Mouse (Mus musculus): ENCODE data around the gene Pygm. TPM values are rescaled to one million over a fixed set of nuclear protein-coding genes. Genes with fewer than 3 reads are reported as not detected.
A peak's percentile ranks its signal among the peaks of the same experiment; 100 is the strongest.

Gene Pygm
- polyA plus RNA-seq, 1 experiment from 2014 or later: 6.8 TPM

DNA sequence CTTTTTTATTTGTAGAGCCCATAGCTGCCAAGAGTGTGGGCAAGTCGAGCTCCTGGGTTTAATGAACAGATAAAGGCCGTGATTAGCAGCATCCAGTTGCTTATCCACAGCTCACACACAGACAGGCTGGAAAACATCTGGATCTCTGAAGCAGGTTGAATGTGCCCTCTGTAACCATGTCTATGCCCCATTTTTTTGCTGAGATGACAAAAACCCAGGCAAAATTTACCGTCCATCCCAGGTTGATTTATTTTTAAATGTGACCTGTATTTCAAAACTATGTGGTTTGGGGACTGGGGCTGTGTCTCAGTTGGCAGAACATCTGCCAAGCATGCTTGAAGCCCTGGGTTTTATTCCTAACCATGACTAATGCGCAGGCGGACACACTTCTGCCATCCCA, 25.0 kb downstream of the Pygm start:
- H3K9me3 ChIP-seq (ENCODE audit: control insufficient read depth, low read length): no peaks in the 10 kb centered on the region
- no peaks in the 10 kb centered on the region for H3K27me3 ChIP-seq (replicated peaks; ENCODE audit: control insufficient read depth, insufficient read depth, low read length)
- no peak for ATAC-seq
- 77% methylated on average over 5 of the region's 5 CpGs for WGBS
- peaks cover 2% of the 10 kb centered on the region; the same call in 1 of the 2 replicates for H3K4me1 ChIP-seq (ENCODE audit: control insufficient read depth, insufficient read depth, low read length)
- no peaks in the 10 kb centered on the region for H3K36me3 ChIP-seq (ENCODE audit: control insufficient read depth, insufficient read depth, low read length)
- no peak overlapping the region for H3K4me2 ChIP-seq (ENCODE audit: low read depth, low read length)
- H3K9ac ChIP-seq (ENCODE audit: low read depth, low read length): no peak overlapping the region
- no peak overlapping the region for H3K4me3 ChIP-seq (ENCODE audit: low read length)
- H3K27ac ChIP-seq (ENCODE audit: low read length): no peak overlapping the region

DNA sequence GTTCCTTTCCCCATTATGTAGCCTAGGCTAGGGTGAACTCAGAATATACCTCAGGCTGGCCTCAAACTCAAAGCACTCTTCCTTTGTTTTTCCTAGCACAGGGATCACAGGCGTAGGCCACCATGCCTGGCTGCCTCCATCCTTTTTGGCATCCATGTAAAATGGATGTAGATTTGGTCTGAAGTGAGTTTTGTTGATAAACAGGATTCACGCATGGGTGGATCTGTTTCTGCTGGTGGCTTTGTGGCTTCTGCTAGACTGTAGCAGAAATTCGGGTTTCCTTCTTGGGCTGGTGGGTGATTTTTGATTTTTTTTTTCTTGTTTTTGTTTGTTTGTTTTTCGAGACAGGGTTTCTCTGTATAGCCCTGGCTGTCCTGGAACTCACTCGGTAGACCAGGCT, 25.7 kb downstream of the Pygm start:
- H3K27ac ChIP-seq (ENCODE audit: low read length): no peak overlapping the region
- H3K9ac ChIP-seq (ENCODE audit: low read depth, low read length): no peak overlapping the region
- no peak overlapping the region for H3K4me2 ChIP-seq (ENCODE audit: low read depth, low read length)
- no peaks in the 10 kb centered on the region for H3K9me3 ChIP-seq (ENCODE audit: control insufficient read depth, low read length)
- no peak overlapping the region for H3K4me3 ChIP-seq (ENCODE audit: low read length)
- H3K27me3 ChIP-seq (replicated peaks; ENCODE audit: control insufficient read depth, insufficient read depth, low read length): no peaks in the 10 kb centered on the region
- H3K4me1 ChIP-seq (ENCODE audit: control insufficient read depth, insufficient read depth, low read length): peaks cover 2% of the 10 kb centered on the region; the same call in 1 of the 2 replicates
- no peak for ATAC-seq
- WGBS: 84% methylated on average over 5 of the region's 5 CpGs
- no peaks in the 10 kb centered on the region for H3K36me3 ChIP-seq (ENCODE audit: control insufficient read depth, insufficient read depth, low read length)

DNA sequence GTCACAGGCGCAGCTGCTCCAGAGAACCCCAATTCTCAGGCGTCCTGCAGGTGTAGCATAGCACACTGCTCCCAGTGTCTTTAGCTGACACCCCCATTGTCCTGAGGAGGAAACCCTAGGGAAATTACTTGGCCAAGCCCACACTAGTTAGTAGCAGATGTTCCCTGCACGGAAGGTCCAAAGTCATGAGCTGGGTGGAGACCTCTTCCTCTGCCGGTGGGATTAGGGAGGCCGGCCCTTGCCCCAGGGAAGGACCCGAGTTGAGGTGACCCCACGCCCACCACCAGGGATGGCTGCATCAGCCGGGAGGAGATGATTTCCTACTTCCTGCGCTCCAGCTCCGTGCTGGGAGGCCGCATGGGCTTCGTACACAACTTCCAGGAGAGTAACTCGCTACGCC, 28.6 kb downstream of the Pygm start:
- H3K9me3 ChIP-seq (ENCODE audit: control insufficient read depth, low read length): no peaks in the 10 kb centered on the region
- H3K27ac ChIP-seq (ENCODE audit: low read length): no peak overlapping the region
- H3K27me3 ChIP-seq (replicated peaks; ENCODE audit: control insufficient read depth, insufficient read depth, low read length): peaks cover 8% of the 10 kb centered on the region
- no peaks in the 10 kb centered on the region for H3K36me3 ChIP-seq (ENCODE audit: control insufficient read depth, insufficient read depth, low read length)
- no peak overlapping the region for H3K4me2 ChIP-seq (ENCODE audit: low read depth, low read length)
- WGBS: 54% methylated on average over 14 of the region's 14 CpGs
- no peak overlapping the region for H3K4me3 ChIP-seq (ENCODE audit: low read length)
- no peak for ATAC-seq
- peaks cover 10% of the 10 kb centered on the region; the same call in 1 of the 2 replicates for H3K4me1 ChIP-seq (ENCODE audit: control insufficient read depth, insufficient read depth, low read length)
- no peak overlapping the region for H3K9ac ChIP-seq (ENCODE audit: low read depth, low read length)

DNA sequence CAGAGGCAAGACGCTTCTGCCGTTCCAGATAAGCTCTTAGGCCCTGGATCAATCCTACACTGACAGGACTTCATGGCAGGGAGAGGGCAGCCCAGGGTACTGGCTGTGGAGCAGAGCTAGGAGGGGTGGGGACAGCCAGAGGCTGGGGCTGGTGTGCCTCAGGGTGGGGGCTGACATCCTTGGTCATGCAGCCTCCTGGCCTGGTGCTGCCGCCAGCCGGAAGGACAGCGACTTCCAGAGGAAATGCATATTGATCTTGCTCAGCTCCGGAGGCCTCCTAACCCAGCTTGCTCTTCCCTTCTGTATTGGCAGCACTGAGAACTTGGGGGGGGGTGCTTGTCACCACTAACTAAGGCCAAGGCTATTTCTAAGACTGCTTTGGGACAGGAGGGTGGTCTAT, 31.3 kb downstream of the Pygm start:
- 31% methylated on average over 6 of the region's 6 CpGs for WGBS
- peaks cover 33% of the 10 kb centered on the region for H3K27me3 ChIP-seq (replicated peaks; ENCODE audit: control insufficient read depth, insufficient read depth, low read length)
- H3K4me1 ChIP-seq (ENCODE audit: control insufficient read depth, insufficient read depth, low read length): peaks cover 16% of the 10 kb centered on the region
- no peaks in the 10 kb centered on the region for H3K36me3 ChIP-seq (ENCODE audit: control insufficient read depth, insufficient read depth, low read length)
- ATAC-seq: no peak
- H3K4me2 ChIP-seq (ENCODE audit: low read depth, low read length): no peak overlapping the region
- H3K4me3 ChIP-seq (ENCODE audit: low read length): no peak overlapping the region
- no peak overlapping the region for H3K9ac ChIP-seq (ENCODE audit: low read depth, low read length)
- H3K9me3 ChIP-seq (ENCODE audit: control insufficient read depth, low read length): no peaks in the 10 kb centered on the region
- H3K27ac ChIP-seq (ENCODE audit: low read length): no peak overlapping the region; the same call in 1 of the 2 replicates

DNA sequence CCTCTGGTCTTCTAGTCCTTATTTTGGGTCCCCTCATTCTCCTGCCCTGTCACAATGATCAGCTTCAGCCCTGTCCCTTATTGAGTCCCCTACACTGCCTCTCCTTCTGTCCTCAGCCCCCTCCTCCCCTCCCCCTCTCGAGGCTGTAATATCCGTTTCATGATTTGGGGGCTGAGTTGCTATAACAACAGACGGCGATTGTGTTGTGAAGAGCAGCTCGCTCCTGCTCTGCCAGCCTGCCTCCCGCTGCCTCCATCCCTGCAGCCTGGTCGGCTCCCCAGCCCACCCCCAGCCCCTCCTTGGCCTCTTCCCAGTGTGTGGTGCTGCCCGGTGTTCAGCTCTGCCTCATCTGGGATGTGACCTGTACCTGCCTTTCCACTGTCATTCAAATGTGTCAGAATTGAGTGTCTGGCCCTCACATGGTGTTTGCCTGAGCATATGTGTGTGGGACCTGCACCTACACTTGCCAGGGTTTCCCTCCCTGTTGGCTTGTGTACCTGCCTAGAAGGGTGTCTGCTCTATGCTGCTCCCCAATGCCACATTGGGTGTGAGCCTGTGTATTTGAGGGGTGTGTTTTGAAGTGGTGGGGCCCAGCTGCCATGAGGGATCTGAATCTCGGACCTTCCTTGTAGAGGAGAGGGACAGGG, 32.0 kb downstream of the Pygm start:
- Histone ChIP-seq H3K4me1 (ENCODE audit: control insufficient read depth, insufficient read depth, low read length) (peaks cover 16% of the 10 kb centered on the region), H3K4me2 (ENCODE audit: low read depth, low read length) (no peak overlapping the region), H3K27ac (ENCODE audit: low read length) (no peak overlapping the region), H3K36me3 (ENCODE audit: control insufficient read depth, insufficient read depth, low read length) (no peaks in the 10 kb centered on the region), H3K4me3 (ENCODE audit: low read length) (no peak overlapping the region), H3K27me3 (replicated peaks; ENCODE audit: control insufficient read depth, insufficient read depth, low read length) (peaks cover 38% of the 10 kb centered on the region), H3K9me3 (ENCODE audit: control insufficient read depth, low read length) (no peaks in the 10 kb centered on the region), H3K9ac (ENCODE audit: low read depth, low read length) (no peak overlapping the region)
- 18% methylated on average over 9 of the region's 9 CpGs for WGBS
- no peak for ATAC-seq

DNA sequence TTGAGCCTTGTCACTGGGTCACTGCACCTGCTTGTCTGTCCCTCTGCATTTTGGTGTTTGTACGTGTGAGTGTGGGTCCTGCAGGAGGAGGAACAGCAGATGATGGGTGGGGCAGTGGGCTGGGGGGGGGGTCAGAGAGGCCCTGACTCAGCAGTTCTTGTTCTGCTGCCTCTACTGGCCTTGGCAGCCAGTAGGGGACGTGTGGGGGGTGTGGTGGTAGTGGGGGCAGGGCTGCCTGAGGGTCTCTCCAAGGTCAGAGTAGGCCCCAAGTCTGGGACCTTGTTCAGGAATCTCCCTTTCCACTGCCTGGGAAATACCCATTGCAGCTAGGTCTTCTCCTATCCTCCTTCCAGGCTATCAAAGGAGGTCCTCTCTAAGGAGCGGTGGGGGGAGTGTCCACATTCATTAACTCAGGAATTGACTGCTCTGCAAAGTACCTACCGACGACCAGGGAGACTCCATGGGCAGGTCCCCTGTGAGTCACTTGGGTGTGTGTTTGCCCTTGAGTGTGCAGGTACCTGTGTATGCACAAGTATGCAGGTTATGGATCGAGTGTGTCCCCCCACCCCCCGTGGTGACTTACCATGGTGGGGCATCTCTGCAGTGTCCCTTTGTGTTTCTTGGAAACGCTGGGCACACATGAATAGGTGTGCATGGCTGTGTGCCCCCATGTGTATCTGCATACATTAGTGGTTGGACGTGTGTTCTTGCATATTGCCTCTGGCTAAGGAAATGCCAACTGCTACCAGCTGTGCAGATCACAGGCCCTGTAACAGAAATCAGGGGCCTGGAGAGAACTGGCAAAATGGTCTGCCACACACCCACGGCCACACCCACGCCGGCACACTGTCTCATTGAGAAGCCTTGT, 32.9 kb downstream of the Pygm start:
- no peak for ATAC-seq
- Histone ChIP-seq H3K4me3 (ENCODE audit: low read length) (no peak overlapping the region), H3K9me3 (ENCODE audit: control insufficient read depth, low read length) (no peaks in the 10 kb centered on the region), H3K36me3 (ENCODE audit: control insufficient read depth, insufficient read depth, low read length) (no peaks in the 10 kb centered on the region), H3K4me2 (ENCODE audit: low read depth, low read length) (no peak overlapping the region), H3K4me1 (ENCODE audit: control insufficient read depth, insufficient read depth, low read length) (peaks cover 16% of the 10 kb centered on the region), H3K27ac (ENCODE audit: low read length) (no peak overlapping the region), H3K27me3 (replicated peaks; ENCODE audit: control insufficient read depth, insufficient read depth, low read length) (peaks cover 38% of the 10 kb centered on the region), H3K9ac (ENCODE audit: low read depth, low read length) (no peak overlapping the region)
- WGBS: 58% methylated on average over 12 of the region's 12 CpGs

DNA sequence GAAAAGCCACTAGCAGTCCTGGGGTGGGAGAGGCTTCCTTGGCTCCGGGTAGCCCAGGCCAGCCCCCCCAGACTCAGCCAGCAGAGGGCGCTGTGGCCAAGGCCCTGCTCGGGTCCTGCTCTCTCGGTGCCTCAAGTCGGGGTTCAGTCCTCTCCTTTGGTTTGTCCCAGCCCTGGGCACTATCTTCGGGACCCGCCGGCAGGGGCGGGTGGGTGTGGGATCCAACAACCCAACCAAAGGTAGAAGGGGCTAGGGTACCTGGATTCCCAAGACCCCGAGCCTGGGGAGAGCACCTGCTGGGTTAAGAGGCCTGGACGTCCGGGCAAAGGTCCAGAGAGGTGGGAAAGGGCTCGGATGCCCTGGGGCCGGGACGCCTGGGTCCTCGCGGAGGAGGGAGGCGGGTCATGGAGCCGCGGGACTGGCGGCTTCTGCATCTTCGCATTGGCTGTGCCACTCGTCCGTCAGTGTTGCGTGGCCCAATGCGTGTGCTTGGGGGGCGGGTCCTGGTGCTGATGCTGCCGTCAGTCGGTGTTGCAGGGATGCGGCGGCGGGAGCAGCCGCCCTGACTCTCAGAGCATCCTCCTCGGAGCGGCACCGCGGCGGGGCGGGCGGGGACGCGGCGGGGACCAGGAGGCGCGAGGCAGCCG, 34.2 kb downstream of the Pygm start, which contains the start of gene Nrxn2:
Gene Nrxn2, plus strand, starts transcription at position 499 of the 647 bp plus-strand sequence.
- peak within 1 kb of the TSS; percentile 98 for H3K4me2 ChIP-seq (ENCODE audit: low read depth, low read length)
- no peaks in the 10 kb centered on the region for H3K36me3 ChIP-seq (ENCODE audit: control insufficient read depth, insufficient read depth, low read length)
- H3K9ac ChIP-seq (ENCODE audit: low read depth, low read length): peak within 1 kb of the TSS; percentile 63
- no peak within 1 kb of the TSS for H3K27ac ChIP-seq (ENCODE audit: low read length)
- H3K27me3 ChIP-seq (replicated peaks; ENCODE audit: control insufficient read depth, insufficient read depth, low read length): peaks cover 38% of the 10 kb centered on the region
- peaks cover 20% of the 10 kb centered on the region for H3K4me1 ChIP-seq (ENCODE audit: control insufficient read depth, insufficient read depth, low read length)
- H3K9me3 ChIP-seq (ENCODE audit: control insufficient read depth, low read length): no peaks in the 10 kb centered on the region
- H3K4me3 ChIP-seq (ENCODE audit: low read length): peak within 1 kb of the TSS; percentile 57
- peak; percentile 89 for ATAC-seq
- WGBS: under 1% methylated on average over 46 of the region's 46 CpGs

DNA sequence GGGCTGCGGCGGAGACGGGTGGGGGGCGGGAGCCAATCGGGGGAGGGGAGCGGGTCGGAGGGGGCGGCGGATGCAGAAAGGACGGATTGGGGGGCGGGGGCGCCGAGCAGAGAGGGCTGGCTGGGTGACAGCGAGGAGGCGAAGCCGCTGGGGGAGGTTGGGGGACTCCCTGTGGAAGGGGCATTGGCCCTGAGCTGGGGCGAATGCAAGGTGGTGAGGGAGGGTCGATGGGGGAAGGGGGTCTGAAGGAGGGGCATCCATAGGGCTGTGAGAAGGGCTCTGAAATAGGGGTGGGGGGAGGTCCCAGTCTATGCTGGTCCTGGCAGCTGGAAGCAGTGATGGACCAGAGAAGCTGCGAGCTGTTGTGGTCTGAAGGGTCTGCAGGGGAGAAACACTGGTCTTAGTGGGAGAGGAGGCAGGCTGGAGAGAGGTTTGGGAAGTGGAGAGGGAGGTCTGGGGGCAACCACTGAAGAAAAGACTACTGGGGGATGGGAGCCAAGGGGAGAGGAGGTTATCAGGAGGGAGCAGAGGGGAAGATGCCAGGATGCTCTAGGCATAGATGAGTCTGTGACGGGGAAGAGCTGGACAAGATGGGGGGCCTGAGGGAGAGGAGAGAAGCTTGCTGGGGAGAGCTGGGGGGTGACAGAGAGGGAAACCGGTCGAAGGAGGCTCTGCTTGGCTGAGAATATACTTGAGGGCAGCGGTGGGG, 34.9 kb downstream of the Pygm start:
- no peaks in the 10 kb centered on the region for H3K36me3 ChIP-seq (ENCODE audit: control insufficient read depth, insufficient read depth, low read length)
- no peak overlapping the region for H3K27ac ChIP-seq (ENCODE audit: low read length)
- H3K27me3 ChIP-seq (replicated peaks; ENCODE audit: control insufficient read depth, insufficient read depth, low read length): peaks cover 38% of the 10 kb centered on the region
- H3K4me2 ChIP-seq (ENCODE audit: low read depth, low read length): no peak overlapping the region; the same call in 1 of the 2 replicates
- WGBS: 7% methylated on average over 20 of the region's 23 CpGs
- no peak overlapping the region for H3K9ac ChIP-seq (ENCODE audit: low read depth, low read length)
- peak overlapping the region; percentile 57 for H3K4me3 ChIP-seq (ENCODE audit: low read length)
- no peak for ATAC-seq
- H3K4me1 ChIP-seq (ENCODE audit: control insufficient read depth, insufficient read depth, low read length): peaks cover 20% of the 10 kb centered on the region
- no peaks in the 10 kb centered on the region for H3K9me3 ChIP-seq (ENCODE audit: control insufficient read depth, low read length)

Measured in intestine, embryonic 16.5 days (tissue).